Mouse (Mus musculus) embryonic stem cell, embryonic (primary cell): Measurements from ENCODE around the gene Amz2.

ENCODE experiments used
- CTCF ChIA-PET, 4 experiments: fragments of 300-600 bp in 2 of 4; fragments of 350-600 bp in 2 of 4; sonication (Branson Sonifier 250); formaldehyde crosslinking; loops; one replicate each; lab custom pipeline; 2022; ENCODE audit warnings: inconsistent platforms in 2 of 4; lab: Charles Lee
- POLR2A ChIA-PET, 4 experiments: fragments of 300-600 bp in 2 of 4; fragments of 350-600 bp in 2 of 4; sonication (Branson Sonifier 250); formaldehyde crosslinking; loops; one replicate each; lab custom pipeline; 2022; ENCODE audit warnings: antibody characterized with exemption in 4 of 4, inconsistent platforms in 1 of 4; lab: Charles Lee

Amz2 gene

DNA sequence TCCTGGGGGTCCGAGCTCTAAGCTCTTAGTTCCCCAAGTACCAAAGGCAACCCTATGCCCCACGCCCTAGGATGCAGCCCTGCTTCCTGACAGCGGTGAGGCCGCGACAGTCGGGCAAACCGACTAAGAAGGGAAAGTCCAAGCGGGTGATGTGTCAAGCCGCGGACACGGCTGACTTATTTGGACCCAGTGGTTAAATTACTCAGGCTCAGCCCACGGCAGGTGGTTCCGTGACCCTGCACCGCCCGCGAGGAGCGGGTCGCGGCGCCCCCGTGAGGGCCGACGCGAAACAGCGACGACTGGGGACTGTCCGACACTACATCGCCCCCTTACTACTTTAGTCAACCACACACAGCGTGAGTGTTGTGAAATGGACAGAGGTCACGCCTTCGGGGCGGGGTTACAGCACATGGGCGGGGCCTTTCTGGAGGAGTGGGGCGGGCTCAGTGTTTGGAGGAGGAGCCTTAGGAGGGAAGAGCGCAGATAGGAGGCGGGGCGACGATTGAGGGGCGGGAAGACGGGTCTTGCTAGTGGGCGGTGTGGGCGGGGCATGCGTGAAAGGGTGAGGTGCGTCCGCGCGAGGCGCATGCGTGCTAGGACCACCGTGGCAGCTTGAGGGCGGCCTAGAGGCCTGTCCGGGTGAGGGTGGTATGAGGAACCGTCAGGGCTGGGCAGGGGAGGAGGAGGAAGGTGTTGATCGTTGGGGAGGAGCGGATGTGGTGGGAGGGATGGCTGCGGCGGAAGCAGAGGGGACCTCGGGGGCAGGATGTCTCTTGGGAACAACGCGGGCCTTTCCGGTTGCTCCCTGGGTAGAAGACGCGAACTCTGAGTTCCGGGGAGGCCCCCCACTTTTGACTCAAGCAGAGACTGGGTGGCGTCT lies at the start of gene Amz2:
Gene Amz2, plus strand, starts transcription at position 555 of the 880 bp plus-strand sequence.
- ChIA-PET CTCF (interaction anchor here (0.6 to 2.7 kb wide), 35 partner anchors 9 to 488 kb away, joined by 3 to 37 read pairs (median 4); partner anchors contain the start of genes Rgs9 (in 3 of the 4) and Wipi1 (in 1 of the 4)), POLR2A (interaction anchor here (0.5 to 2.4 kb wide), 20 partner anchors 11 to 253 kb away, joined by 3 to 23 read pairs (median 4); partner anchors contain the start of gene Wipi1 (in 2 of the 4))

DNA sequence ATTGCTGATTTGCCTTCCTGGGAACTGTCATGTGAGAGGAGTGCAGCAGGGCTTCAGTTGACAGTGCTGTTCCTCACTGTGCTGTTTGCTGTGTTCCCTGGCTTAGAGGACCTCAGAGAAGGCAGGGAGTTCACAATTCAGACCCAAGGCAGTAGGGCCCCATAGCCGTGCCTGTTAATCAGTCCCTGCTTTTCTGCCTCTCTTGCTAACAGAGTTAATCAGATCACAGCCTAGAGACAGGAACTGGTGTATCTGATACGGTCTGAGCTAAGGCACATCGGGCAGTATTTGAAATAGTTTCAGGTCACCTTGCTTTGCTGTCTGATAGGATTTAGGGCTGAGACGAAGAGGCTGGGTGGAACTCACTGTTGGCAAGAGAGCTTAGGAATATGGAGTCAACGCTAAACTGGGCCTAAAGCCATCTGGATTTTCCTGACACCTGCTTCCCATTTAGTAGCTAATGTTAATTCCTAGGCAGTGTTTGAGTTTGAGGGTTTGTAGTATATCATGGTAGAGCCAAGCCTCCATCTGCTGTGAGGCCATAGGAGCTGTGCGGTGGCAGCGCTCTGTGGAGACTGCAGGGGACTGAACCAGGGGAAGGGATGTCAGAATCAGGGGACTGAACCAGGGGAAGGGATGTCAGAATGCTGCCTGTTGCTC lies 49.1 kb upstream of the Amz2 start:
- CTCF ChIA-PET = interaction anchor here in 1 of 4 experiments (1.8 kb wide), 1 partner anchor 45 kb away, joined by 6 read pairs; no protein-coding TSS in a partner anchor
- POLR2A ChIA-PET = interaction anchor here in 2 of 4 experiments (0.6 to 2.8 kb wide), 15 partner anchors 8 to 97 kb away, joined by 3 to 9 read pairs (median 4); partner anchors contain the start of genes Amz2 (in 1 of the 2), Arsg (in 1 of the 2) and Slc16a6 (in 1 of the 2)

DNA sequence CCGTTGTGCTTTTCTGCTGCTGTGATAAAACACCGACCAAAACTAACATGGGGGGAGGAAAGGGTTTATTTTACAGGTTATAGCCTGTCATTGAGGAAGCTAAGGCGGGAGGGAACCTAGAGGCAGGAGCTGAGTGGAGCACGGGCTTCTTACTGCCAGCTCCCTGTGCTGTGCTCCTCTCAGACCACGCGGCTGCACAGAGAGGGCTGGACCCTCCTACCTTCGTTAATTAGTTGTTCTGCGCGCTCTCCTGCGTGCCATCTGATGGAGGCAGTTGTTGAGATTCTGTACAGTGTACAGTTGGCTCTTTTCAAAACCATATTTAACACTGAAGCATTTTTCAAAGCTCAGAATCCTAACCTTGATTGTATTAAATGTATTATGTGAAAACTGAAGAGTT lies 48.3 kb upstream of the Amz2 start:
- ChIA-PET POLR2A (interaction anchor here in 3 of 4 experiments (0.6 to 2.6 kb wide), 16 partner anchors 9 to 96 kb away, joined by 3 to 9 read pairs (median 4); partner anchors contain the start of genes Amz2 (in 1 of the 3), Arsg (in 1 of the 3) and Slc16a6 (in 1 of the 3)), CTCF (interaction anchor here in 2 of 4 experiments (0.8 to 1.8 kb wide), 2 partner anchors 46 to 1430 kb away, joined by 3 to 6 read pairs; no protein-coding TSS in a partner anchor)

DNA sequence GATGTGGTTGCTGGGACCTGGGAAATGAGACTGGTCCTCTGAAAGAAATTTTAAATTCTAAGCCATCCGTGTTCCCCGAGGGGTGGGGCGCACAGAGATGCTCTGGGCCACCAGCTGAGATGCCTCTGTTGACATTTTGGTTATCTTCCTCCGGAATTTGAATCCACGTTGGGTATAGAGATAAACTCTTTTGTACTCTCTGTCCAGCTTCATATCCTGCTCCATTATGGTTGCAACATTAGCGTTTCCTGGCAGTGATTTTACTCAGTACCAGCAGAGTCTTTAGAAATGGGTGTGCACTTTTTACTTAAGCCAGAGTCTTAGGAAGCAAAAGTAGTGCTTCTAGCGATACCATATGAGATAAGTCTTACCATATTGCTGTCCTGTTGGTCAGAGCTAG lies 47.7 kb upstream of the Amz2 start:
- ChIA-PET CTCF (interaction anchor here in 1 of 4 experiments (0.8 kb wide), 1 partner anchor 1430 kb away, joined by 3 read pairs; no protein-coding TSS in a partner anchor), POLR2A (interaction anchor here in 3 of 4 experiments (0.7 to 2.6 kb wide), 10 partner anchors 9 to 48 kb away, joined by 3 to 9 read pairs (median 5); partner anchors contain the start of gene Amz2 (in 1 of the 3))

DNA sequence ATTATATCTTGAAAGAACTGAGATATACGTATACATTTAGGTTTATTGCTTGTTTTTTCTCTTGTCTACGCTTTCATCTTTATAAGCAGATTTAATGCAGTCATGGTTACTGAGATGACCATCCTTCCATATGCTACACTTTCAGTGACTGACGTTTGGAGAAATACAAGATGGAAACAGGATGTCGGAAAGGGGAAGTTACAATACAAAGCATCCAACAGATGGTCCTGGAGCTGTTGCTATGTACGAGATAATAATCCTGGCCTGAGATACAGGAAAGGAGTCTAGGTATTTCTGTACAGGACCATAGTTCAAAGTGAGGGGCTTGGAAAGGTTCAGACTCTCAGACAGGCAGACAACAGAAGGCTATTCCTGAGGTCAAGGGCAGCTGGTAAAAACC lies 45.1 kb upstream of the Amz2 start:
- POLR2A ChIA-PET = interaction anchor here in 2 of 4 experiments (1.0 to 2.8 kb wide), 4 partner anchors 9 to 17 kb away, joined by 3 to 10 read pairs (median 4); no protein-coding TSS in a partner anchor
- CTCF ChIA-PET = interaction anchor here in 1 of 4 experiments (0.7 kb wide), 1 partner anchor 50 kb away, joined by 4 read pairs; no protein-coding TSS in a partner anchor

DNA sequence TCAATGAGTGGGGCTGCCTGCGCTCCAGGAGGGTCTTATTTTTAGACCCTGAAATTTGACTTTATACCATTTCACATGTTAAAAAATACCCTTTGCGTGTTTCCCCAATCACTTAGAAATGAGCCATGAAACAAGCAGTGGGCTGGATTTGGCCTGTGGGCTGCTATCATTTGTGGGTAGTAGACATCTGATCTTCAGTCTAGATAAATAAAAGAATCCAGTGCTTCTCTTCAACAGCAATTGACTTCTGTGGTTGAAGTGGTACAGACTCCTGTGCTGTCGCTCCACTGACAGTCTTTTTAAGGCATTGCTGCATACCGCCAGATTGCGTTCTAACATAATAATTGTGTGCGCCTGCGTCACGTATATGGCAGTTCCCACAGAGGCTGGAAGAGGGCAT lies 40.5 kb upstream of the Amz2 start:
- POLR2A ChIA-PET = interaction anchor here in 1 of 4 experiments (0.8 to 3.6 kb wide), 3 partner anchors 9 to 266 kb away, joined by 3 to 14 read pairs (median 3); no protein-coding TSS in a partner anchor
- CTCF ChIA-PET = no interaction called here

DNA sequence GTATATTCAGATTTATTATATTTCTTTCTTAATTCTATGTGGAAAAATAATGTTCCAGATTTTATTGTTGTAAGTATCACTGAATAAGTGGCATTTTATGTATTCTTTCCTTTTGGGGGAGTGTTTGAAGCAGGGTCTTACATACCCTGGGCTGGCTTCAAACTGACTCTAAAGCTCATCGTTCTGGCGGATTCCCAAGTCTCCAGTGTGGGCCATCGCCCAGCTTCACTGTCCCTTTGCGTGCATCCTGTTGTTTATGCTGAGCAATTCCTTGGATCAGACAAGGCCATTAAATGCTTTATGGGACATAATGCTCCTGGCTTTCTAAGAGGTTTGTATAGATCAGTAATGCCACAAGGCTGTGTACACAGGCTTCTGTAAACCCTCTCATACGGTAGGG lies 36.7 kb upstream of the Amz2 start:
- CTCF ChIA-PET = interaction anchor here in 1 of 4 experiments (1.3 to 1.4 kb wide), 2 partner anchors 45 to 58 kb away, joined by 3 read pairs; no protein-coding TSS in a partner anchor
- POLR2A ChIA-PET = interaction anchor here in 2 of 4 experiments (1.0 to 1.7 kb wide), 7 partner anchors 12 to 58 kb away, joined by 3 to 6 read pairs (median 3); no protein-coding TSS in a partner anchor

DNA sequence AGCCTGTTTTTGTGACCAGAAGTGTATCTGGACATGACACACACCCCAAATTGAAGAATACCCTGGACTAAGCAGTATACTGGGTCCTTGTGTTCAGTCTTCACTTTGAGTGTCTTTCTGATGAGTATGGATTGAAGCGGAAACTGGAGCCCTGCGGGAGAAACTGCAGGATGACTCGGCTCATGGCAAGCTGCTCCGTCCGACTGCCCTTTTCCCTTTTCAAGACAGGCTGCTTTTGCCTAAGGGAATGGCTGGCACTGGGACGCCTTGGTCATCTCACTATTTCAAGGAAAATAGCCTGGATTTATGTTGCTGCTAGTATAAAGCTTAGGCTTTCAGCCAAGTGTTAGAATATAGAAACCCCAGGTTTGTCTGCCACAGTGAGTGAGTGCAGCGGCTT lies 34.5 kb upstream of the Amz2 start:
- POLR2A ChIA-PET = interaction anchor here in 2 of 4 experiments (1.0 to 2.3 kb wide), 5 partner anchors 10 to 30 kb away, joined by 3 to 7 read pairs (median 3); no protein-coding TSS in a partner anchor
- CTCF ChIA-PET = interaction anchor here in 1 of 4 experiments (1.0 kb wide), 1 partner anchor 59 kb away, joined by 3 read pairs; no protein-coding TSS in a partner anchor

DNA sequence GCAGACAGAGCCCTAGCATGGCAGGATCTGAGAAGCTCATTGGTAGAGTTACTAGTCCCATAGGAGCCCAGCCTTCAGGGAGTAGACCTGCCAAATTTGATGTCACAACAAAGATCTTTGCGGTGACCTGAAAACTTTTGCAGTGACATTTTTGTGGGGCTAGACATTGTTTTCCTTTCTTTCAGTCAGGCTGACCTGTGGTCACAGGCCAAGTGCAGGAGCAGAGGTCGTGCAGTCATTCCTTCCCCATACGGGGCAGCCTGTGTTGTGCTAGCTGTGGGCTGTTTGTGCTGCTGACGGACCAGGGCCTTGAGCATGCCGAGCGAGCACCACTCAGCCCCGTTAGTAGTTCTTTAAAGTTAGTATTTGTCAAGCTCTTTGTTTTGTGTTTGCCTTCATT lies 34.0 kb upstream of the Amz2 start:
- ChIA-PET CTCF (interaction anchor here in 1 of 4 experiments (1.0 kb wide), 1 partner anchor 60 kb away, joined by 3 read pairs; no protein-coding TSS in a partner anchor), POLR2A (interaction anchor here in 2 of 4 experiments (1.0 to 2.3 kb wide), 6 partner anchors 11 to 61 kb away, joined by 3 to 7 read pairs (median 4); no protein-coding TSS in a partner anchor)

DNA sequence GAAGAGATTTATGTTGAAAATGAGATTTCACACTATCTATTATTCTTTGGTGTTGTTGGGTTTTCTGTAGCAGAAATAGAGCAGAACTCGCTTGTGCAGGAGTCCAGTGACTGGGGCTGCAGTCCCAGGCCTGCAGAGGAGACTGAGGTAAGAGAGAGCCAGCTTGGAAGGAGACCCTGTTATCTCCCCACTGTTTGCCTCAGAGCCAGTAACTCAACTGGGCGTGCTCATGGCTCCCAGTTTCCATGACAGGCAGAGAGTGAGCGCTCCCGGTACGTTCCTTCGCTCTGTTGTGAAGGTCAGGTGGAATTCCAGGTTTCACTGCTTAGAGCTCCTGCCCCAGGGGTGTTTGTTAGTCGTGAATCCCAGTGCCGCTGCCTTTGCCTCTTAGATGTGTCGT lies 33.1 kb upstream of the Amz2 start:
- POLR2A ChIA-PET = interaction anchor here in 2 of 4 experiments (1.3 to 2.3 kb wide), 5 partner anchors 11 to 61 kb away, joined by 3 to 7 read pairs (median 4); no protein-coding TSS in a partner anchor
- CTCF ChIA-PET = interaction anchor here in 2 of 4 experiments (0.6 to 1.0 kb wide), 2 partner anchors 62 to 1396 kb away, joined by 3 read pairs; no protein-coding TSS in a partner anchor

DNA sequence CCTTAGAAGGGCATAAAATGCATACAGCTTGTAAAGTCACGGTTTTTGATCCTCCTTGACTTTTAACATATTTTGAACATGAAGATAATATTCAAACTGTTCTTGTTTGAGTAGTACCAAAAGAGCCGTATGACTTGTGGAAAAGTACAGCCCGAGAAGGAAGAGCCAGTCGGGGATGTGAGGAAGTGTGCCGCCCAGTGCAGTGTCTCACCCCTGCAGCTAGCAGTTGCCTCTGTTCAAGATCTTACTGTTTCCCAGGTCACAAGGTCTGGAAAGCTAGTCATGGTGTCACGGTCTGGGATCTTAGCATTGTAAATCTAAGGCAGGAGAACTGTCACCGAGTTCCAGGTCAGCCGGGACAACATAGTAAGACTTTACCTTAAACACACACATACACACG lies 31.0 kb upstream of the Amz2 start:
- CTCF ChIA-PET = interaction anchor here in 2 of 4 experiments (0.6 to 1.2 kb wide), 2 partner anchors 45 to 63 kb away, joined by 3 read pairs; no protein-coding TSS in a partner anchor
- POLR2A ChIA-PET = interaction anchor here in 1 of 4 experiments (0.8 to 2.0 kb wide), 5 partner anchors 9 to 39 kb away, joined by 3 to 7 read pairs (median 3); no protein-coding TSS in a partner anchor

DNA sequence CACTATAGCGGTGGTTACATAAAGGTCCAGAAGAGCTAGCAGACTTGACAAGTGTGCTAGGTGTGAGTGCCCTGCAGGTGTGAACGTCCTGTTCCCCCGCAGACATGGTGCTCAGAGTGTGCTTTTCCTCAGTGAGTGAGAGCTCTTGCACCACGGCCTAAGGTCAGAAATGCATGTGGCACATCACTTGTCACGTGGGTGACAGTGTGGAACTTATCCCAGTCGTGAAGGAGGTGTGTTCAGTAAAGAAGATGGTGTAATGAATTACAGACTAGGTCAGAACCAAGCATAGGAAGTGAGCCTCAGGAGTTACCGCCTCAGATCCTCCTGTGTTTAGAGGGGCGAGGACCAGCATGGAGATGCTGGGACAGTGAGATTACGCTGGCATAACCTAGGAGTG lies 30.5 kb upstream of the Amz2 start:
- ChIA-PET POLR2A (interaction anchor here in 1 of 4 experiments (1.0 to 2.0 kb wide), 3 partner anchors 8 to 39 kb away, joined by 3 to 7 read pairs (median 4); no protein-coding TSS in a partner anchor), CTCF (interaction anchor here in 2 of 4 experiments (0.6 to 1.2 kb wide), 2 partner anchors 45 to 64 kb away, joined by 3 read pairs; no protein-coding TSS in a partner anchor)

DNA sequence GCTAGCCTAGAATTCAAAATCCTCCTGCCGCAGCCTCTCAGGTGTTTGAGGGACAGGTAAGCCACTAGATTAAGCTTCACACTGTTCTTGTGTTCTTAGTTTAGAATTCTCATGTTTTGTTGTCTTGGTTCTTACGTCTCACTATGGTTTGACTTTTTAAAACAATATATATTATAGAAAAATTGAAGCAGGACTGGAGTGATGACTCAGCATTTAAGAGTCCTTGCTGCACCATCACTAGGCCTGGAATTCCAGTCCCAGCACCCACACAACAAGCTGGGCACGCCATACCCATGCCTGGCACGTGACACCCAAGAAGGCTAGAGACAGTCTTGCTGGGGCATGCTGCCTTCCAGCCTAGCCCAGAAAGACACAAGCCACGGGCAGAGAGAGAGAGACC lies 19.3 kb upstream of the Amz2 start:
- POLR2A ChIA-PET = interaction anchor here in 1 of 4 experiments (1.0 to 1.4 kb wide), 3 partner anchors 11 to 23 kb away, joined by 3 to 4 read pairs (median 3); no protein-coding TSS in a partner anchor
- CTCF ChIA-PET = interaction anchor here in 2 of 4 experiments (0.6 kb wide), 2 partner anchors 16 to 377 kb away, joined by 3 to 5 read pairs; no protein-coding TSS in a partner anchor

DNA sequence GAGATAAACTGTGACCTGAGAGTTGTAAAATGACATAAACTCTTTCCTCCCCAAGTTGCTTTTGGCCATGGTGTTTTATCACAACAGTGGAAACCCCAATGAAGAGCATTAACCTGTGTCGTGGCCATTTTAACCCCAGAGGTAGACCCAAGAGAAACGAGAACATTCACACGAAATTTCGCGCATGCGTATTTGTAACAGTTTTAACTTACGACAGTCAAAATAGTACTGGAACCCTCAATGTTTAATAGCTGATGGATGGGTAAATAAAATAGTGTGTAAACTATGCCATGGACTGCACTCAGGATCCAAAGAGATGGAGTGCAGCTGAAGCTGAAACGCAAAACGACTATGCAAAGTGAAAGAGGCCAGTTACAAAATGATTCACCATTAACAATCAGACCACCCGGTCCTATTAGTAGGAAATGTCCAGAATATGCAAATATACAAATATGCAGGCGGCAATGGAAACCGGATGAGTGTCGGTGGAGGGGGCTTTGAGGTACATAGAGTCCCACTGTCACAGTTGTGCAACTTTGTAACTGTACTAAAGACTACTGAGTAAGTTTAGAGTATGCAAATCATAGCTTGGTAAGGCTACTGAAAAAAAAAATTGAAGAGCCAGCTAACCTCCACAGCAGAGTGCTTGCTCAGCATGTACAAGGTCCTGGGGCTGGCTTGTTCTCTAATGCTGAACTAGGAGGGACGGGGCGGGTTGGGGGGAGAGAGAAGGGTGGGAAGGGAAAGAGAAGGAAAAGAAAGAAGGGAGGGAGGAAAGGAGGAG lies 15.4 kb upstream of the Amz2 start:
- ChIA-PET CTCF (interaction anchor here in 1 of 4 experiments (0.6 kb wide), 1 partner anchor 112 kb away, joined by 6 read pairs; no protein-coding TSS in a partner anchor), POLR2A (interaction anchor here in 2 of 4 experiments (0.6 to 0.7 kb wide), 2 partner anchors 12 to 1479 kb away, joined by 3 to 4 read pairs; no protein-coding TSS in a partner anchor)

DNA sequence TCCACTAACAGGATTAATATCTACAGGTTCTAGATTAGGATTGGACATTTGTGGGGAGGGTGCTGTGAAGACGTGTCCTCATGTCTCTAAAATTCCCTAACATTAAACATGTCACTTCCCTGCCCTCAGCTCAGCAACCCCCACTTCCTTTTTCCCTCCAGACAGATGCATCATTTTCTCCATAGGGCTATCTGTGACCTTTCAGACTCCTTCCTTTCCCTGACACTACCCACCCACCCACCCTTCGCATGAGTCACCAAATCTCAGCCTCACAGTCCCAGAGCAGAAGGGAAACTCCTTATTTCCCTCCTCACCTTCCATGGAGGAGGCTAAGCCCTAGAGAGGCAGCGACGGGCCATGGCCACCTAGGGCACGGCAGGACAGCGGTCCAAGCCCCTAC lies 12.1 kb upstream of the Amz2 start, which contains the start of gene 9930022D16Rik:
Gene 9930022D16Rik, plus strand, starts transcription at position 301 of the 400 bp plus-strand sequence.
- ChIA-PET POLR2A (interaction anchor here in 1 of 4 experiments (1.0 kb wide), 1 partner anchor 54 kb away, joined by 4 read pairs; no protein-coding TSS in a partner anchor), CTCF (no interaction called here)

DNA sequence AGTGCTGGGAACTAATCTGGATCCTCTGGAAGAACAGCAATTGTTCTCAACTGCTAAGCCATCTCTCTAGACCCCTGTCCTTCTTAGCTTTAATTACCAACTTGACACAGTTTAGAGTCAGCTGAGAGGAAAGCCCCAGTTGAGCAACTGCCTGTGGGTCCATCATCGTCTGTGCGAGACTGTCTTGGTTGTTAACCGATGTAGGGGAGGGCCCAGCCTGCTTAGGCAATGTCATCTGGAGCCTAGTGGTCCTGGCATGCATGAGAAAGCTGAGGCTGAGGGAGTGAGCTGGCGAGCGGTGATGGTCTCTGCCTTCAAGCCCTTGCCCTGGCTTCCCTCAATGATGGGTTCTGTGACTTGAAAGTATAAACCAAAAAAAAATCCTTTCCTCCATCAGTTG lies 10.9 kb upstream of the Amz2 start:
- POLR2A ChIA-PET = interaction anchor here in 1 of 4 experiments (1.0 kb wide), 1 partner anchor 55 kb away, joined by 4 read pairs; no protein-coding TSS in a partner anchor
- CTCF ChIA-PET = interaction anchor here in 2 of 4 experiments (0.7 to 1.3 kb wide), 2 partner anchors 11 to 84 kb away, joined by 3 read pairs; partner anchors contain the start of gene Amz2 (in 1 of the 2)
